Mouse (Mus musculus): ENCODE data around the gene Exo1. TPM values are rescaled to one million over a fixed set of nuclear protein-coding genes. Genes with fewer than 3 reads are reported as not detected.

The Exo1 gene
- polyA plus RNA-seq, 1 experiment from 2014 or later = 20.4 TPM

DNA sequence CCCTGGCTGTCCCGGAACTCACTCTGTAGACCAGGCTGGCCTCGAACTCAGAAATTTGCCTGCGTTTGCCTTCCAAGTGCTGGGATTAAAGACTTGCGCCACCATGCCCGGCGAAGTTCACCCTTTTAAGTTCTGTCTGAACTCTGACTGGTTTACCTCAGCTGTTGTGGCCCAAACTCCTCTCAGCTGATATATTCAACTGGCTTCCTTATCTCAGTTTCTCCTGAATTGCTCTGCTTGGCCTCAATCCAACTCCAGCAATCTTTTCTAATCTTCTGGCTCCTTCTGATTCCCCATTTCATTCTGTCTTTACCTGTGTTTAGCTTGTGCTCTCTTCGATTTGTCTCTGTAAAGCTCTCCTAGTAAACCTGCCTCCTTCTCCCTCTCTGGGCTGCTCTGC is 62.8 kb downstream of the Exo1 start:
- H3K27ac ChIP-seq (ENCODE audit: low read length) = no peak overlapping the region
- H3K4me3 ChIP-seq (replicated peaks; ENCODE audit: low read length) = no peak overlapping the region
- H3K4me1 ChIP-seq (replicated peaks; ENCODE audit: control insufficient read depth, insufficient read depth, low read length) = no peaks in the 10 kb centered on the region
- H3K9ac ChIP-seq (replicated peaks; ENCODE audit: low read depth, low read length) = no peak overlapping the region
- no peaks in the 10 kb centered on the region for H3K9me3 ChIP-seq (ENCODE audit: control insufficient read depth, low read length)
- no peak overlapping the region for H3K4me2 ChIP-seq (ENCODE audit: low read length)
- WGBS = 89% methylated on average over 7 of the region's 7 CpGs
- ATAC-seq = no peak
- H3K27me3 ChIP-seq (replicated peaks; ENCODE audit: control insufficient read depth, insufficient read depth, low read length) = no peaks in the 10 kb centered on the region
- no peaks in the 10 kb centered on the region for H3K36me3 ChIP-seq (ENCODE audit: control insufficient read depth, insufficient read depth)

DNA sequence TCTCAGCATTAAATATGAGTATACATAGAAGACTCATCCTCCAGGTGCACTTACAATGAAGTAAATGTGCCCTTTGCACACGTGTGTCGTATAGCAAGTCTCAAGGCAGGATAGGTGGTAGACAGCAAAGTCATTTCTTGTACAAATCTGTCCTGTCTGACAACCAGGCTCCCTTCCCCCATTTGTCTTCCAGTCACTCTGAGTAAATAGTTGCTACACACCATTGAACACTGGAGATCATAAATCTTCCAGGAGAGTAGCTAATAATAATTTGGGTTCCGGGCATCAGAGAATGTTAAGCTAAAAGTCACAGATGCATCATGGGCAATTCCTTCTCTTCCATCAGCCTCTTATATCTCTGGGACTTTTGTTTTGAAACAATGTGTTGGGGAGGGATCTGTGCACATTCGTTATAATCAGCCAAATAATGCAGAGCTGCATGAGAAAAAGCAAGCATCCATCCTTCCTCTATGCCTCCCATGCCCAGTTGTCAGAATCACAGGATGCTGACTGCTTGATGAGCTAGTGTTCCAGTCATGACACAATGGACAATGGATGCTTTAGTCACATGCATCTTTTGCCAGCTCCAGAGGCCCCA is 66.4 kb downstream of the Exo1 start:
- H3K27ac ChIP-seq (ENCODE audit: low read length) = no peak overlapping the region
- 75% methylated on average over 4 of the region's 4 CpGs for WGBS

DNA sequence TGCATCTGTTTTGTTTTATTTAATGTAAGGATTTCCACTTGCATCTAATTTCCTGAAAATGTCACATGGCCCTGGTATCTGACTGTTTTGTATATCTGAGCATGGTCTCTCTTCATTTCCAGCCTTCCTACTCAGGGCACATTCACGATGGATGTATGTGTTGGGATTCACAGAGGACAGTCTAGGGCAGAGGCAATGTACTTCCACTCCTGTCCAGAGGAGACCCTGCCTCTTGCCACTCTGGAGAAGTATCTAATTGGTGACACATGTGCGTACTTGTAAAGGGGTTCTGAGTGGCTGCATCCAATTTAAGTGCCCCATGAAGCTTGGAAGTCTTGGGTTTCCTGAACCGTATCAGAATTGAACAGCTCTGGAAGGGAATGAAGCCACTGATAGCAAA is 70.0 kb downstream of the Exo1 start:
- Histone ChIP-seq H3K27ac (ENCODE audit: low read length) (no peak overlapping the region), H3K4me1 (replicated peaks; ENCODE audit: control insufficient read depth, insufficient read depth, low read length) (no peaks in the 10 kb centered on the region), H3K27me3 (replicated peaks; ENCODE audit: control insufficient read depth, insufficient read depth, low read length) (no peaks in the 10 kb centered on the region), H3K9ac (replicated peaks; ENCODE audit: low read depth, low read length) (no peak overlapping the region), H3K9me3 (ENCODE audit: control insufficient read depth, low read length) (no peaks in the 10 kb centered on the region), H3K4me2 (ENCODE audit: low read length) (no peak overlapping the region), H3K4me3 (replicated peaks; ENCODE audit: low read length) (no peak overlapping the region), H3K36me3 (ENCODE audit: control insufficient read depth, insufficient read depth) (no peaks in the 10 kb centered on the region)
- ATAC-seq = no peak
- WGBS = 93% methylated on average over 3 of the region's 3 CpGs

More for the DNA sequence above, 66.4 kb downstream of the Exo1 start:
- H3K9me3 ChIP-seq (ENCODE audit: control insufficient read depth, low read length) = no peaks in the 10 kb centered on the region
- H3K4me2 ChIP-seq (ENCODE audit: low read length) = no peak overlapping the region
- no peaks in the 10 kb centered on the region for H3K27me3 ChIP-seq (replicated peaks; ENCODE audit: control insufficient read depth, insufficient read depth, low read length)
- ATAC-seq = no peak
- H3K4me1 ChIP-seq (replicated peaks; ENCODE audit: control insufficient read depth, insufficient read depth, low read length) = no peaks in the 10 kb centered on the region
- H3K9ac ChIP-seq (replicated peaks; ENCODE audit: low read depth, low read length) = no peak overlapping the region
- H3K4me3 ChIP-seq (replicated peaks; ENCODE audit: low read length) = no peak overlapping the region
- H3K36me3 ChIP-seq (ENCODE audit: control insufficient read depth, insufficient read depth) = no peaks in the 10 kb centered on the region

DNA sequence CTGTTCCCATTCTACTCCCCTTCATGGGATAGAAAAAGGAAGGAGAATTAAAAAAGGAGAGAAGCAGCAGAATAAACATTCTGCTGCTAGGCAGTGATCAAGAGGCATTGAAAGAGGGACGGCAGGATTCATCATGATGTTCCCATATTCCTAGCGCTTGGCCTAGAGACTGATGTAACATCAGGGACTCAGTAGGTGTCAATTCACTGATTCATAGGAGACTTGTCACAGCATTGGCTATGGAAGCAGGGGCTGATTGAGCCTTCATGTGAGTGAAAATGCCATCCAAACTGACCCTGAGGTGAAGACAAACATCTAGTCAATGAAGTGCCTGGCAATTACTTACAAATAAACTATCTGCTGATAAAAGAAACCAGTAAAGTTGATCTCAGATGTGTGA is 70.5 kb downstream of the Exo1 start:
- Histone ChIP-seq H3K36me3 (ENCODE audit: control insufficient read depth, insufficient read depth) (no peaks in the 10 kb centered on the region), H3K4me3 (replicated peaks; ENCODE audit: low read length) (no peak overlapping the region), H3K9ac (replicated peaks; ENCODE audit: low read depth, low read length) (no peak overlapping the region), H3K27me3 (replicated peaks; ENCODE audit: control insufficient read depth, insufficient read depth, low read length) (no peaks in the 10 kb centered on the region), H3K9me3 (ENCODE audit: control insufficient read depth, low read length) (no peaks in the 10 kb centered on the region), H3K4me2 (ENCODE audit: low read length) (no peak overlapping the region), H3K4me1 (replicated peaks; ENCODE audit: control insufficient read depth, insufficient read depth, low read length) (no peaks in the 10 kb centered on the region), H3K27ac (ENCODE audit: low read length) (no peak overlapping the region)
- ATAC-seq = no peak
- WGBS = 91% methylated on average over 2 of the region's 2 CpGs

DNA sequence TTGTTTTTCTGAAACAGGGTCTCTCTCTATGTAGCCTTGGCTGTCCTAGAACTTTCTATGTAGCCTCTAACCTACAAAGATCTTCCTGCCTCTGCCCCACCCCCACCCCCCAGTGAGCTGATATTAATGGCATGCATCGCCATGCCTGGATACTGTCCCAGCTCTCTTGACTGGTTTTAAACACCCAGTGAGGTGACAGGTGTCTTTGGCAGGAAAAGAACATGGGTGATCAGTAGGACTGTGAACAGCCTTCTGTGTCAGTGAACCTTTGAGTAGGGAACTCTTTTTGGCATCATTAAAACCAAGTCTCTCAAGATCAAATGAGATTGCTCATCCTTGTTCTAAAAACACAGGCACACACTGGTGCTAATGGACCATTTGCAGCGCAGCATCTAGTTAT is 81.4 kb downstream of the Exo1 start:
- H3K27ac ChIP-seq (ENCODE audit: low read length) = no peak overlapping the region
- 85% methylated on average over 2 of the region's 2 CpGs for WGBS
- no peaks in the 10 kb centered on the region for H3K9me3 ChIP-seq (ENCODE audit: control insufficient read depth, low read length)
- no peaks in the 10 kb centered on the region for H3K36me3 ChIP-seq (ENCODE audit: control insufficient read depth, insufficient read depth)
- H3K4me2 ChIP-seq (ENCODE audit: low read length) = no peak overlapping the region
- H3K27me3 ChIP-seq (replicated peaks; ENCODE audit: control insufficient read depth, insufficient read depth, low read length) = no peaks in the 10 kb centered on the region
- H3K9ac ChIP-seq (replicated peaks; ENCODE audit: low read depth, low read length) = no peak overlapping the region
- ATAC-seq = no peak
- no peaks in the 10 kb centered on the region for H3K4me1 ChIP-seq (replicated peaks; ENCODE audit: control insufficient read depth, insufficient read depth, low read length)
- H3K4me3 ChIP-seq (replicated peaks; ENCODE audit: low read length) = no peak overlapping the region

Other genes starting within 250 kb of the Exo1 start
- gene Opn3, start 187.8 kb upstream of the Exo1 start, polyA plus RNA-seq (2015; fragmentation: Nextera tagmentation; extraction: Ambion mirVana) = 3.0 and 4.8 TPM in 2 replicates
- gene Chml, start 187.7 kb upstream of the Exo1 start, polyA plus RNA-seq (2015; fragmentation: Nextera tagmentation; extraction: Ambion mirVana) = 2.1 and 2.3 TPM in 2 replicates
- not detected in 2 replicates for gene Wdr64, start 182.0 kb upstream of the Exo1 start, polyA plus RNA-seq (2015; fragmentation: Nextera tagmentation; extraction: Ambion mirVana)
- gene Gm38100, start 39.7 kb downstream of the Exo1 start, polyA plus RNA-seq (2015; fragmentation: Nextera tagmentation; extraction: Ambion mirVana) = 0.27 TPM in 1 of 2 replicates, not detected in the other
- gene Rbm8a2, start 98.5 kb downstream of the Exo1 start, polyA plus RNA-seq (2015; fragmentation: Nextera tagmentation; extraction: Ambion mirVana) = 0.47 and 0.48 TPM in 2 replicates

All from forebrain, embryonic 16.5 days (tissue).